Mouse (Mus musculus) liver, embryonic 13.5 days (tissue): ENCODE results near the gene Taco1. TPM values are rescaled to one million over a fixed set of nuclear protein-coding genes. Genes with fewer than 3 reads are reported as not detected.
"Not testable (repeated sequence)": the region's sequence is repeated elsewhere in the genome, so short reads cannot be mapped to it uniquely, and the experiment has no call there.

ENCODE experiments used
- ATAC-seq: fragments of 200-750 bp; cut with Nextera tagmentation; 2 replicates; pipeline ENCODE4 v1.8.0; 2017; ENCODE audit warnings: low read depth, mild to moderate bottlenecking, moderate number of reproducible peaks, moderate library complexity
- DNase-seq: peaks from one replicate; pipeline ENCODE4 v3.0.0; 2022
- H3K27ac ChIP-seq: fragments of 300-500 bp; sonication (generic); 2 replicates; pipeline ENCODE4 v1.5.1; 2015; ENCODE audit warnings: moderate library complexity, mild to moderate bottlenecking, inconsistent platforms
- H3K27me3 ChIP-seq: fragments of 300-500 bp; sonication (generic); 2 replicates; pipeline ENCODE4 v1.6.1; 2015; ENCODE audit warnings: mild to moderate bottlenecking, inconsistent platforms
- H3K36me3 ChIP-seq: fragments of 300-500 bp; sonication (generic); 2 replicates; pipeline ENCODE4 v1.6.1; 2015; ENCODE audit warnings: mild to moderate bottlenecking, inconsistent platforms
- H3K4me1 ChIP-seq: fragments of 300-500 bp; sonication (generic); replicated peaks from 2 replicates; pipeline ENCODE4 v1.6.1; 2015; ENCODE audit warnings: inconsistent platforms
- H3K4me2 ChIP-seq: fragments of 300-500 bp; sonication (generic); 2 replicates; pipeline ENCODE4 v1.6.1; 2015; ENCODE audit warnings: inconsistent platforms, mild to moderate bottlenecking, moderate library complexity
- H3K4me3 ChIP-seq: fragments of 300-500 bp; sonication (generic); replicated peaks from 2 replicates; pipeline ENCODE4 v1.5.1; 2015; ENCODE audit warnings: mild to moderate bottlenecking, inconsistent platforms
- H3K9ac ChIP-seq: fragments of 300-500 bp; sonication (generic); 2 replicates; pipeline ENCODE4 v1.6.1; 2015; ENCODE audit warnings: mild to moderate bottlenecking, inconsistent platforms
- H3K9me3 ChIP-seq: fragments of 300-500 bp; sonication (generic); replicated peaks from 2 replicates; pipeline ENCODE4 v1.6.1; 2016; ENCODE audit warnings: inconsistent platforms
- WGBS: fragments of 180-500 bp; shearing (Covaris S2); methylation state at CpG from one replicate; pipeline ENCODE4 v1.1.7; 2015; ENCODE audit not compliant: insufficient replicate concordance; 5-methylcytosine and 5-hydroxymethylcytosine counted together
- polyA plus RNA-seq: library from polyadenylated mRNA; unstranded; fragments of >200 nt; fragmentation: Nextera tagmentation; extraction: Ambion mirVana; gene quantifications from 2 replicates; pipeline ENCODE4 v1.2.1, GENCODE M21; 2015

Taco1 gene
- polyA plus RNA-seq: 8.1 and 8.3 TPM in 2 replicates

- peaks cover 24% of the 10 kb centered on the region for H3K4me1 ChIP-seq
- H3K9me3 ChIP-seq: no peaks in the 10 kb centered on the region
- under 1% methylated on average over 49 of the region's 49 CpGs for WGBS
- peak within 1 kb of the TSS; percentile 82 for H3K4me3 ChIP-seq
- peak within 1 kb of the TSS; percentile 81 for H3K4me2 ChIP-seq
- H3K9ac ChIP-seq: peak within 1 kb of the TSS; percentile 88
- no peaks in the 10 kb centered on the region for H3K27me3 ChIP-seq
- peak; percentile 88 for DNase-seq
- H3K36me3 ChIP-seq: 0 out of 2 replicates have a peak, but pooled peaks cover 2% of the 10 kb centered on the region
- H3K27ac ChIP-seq: peak within 1 kb of the TSS; percentile 89
- ATAC-seq: peak; percentile 98
Measured at GRCm38 (mm10) chr11:106065923-106066571, at the start of gene Taco1. Gene Taco1 (plus strand): TSS chr11:106066061.

GRCm38 (mm10) chr11:106016440-106016839 is 49.4 kb upstream of the Taco1 start:
- Histone ChIP-seq H3K27me3 (peaks cover 93% of the 10 kb centered on the region), H3K4me2 (no peak overlapping the region), H3K36me3 (no peaks in the 10 kb centered on the region), H3K4me1 (0 out of 2 replicates have a peak, but pooled peaks cover 7% of the 10 kb centered on the region), H3K27ac (no peak overlapping the region), H3K9ac (no peak overlapping the region), H3K9me3 (no peaks in the 10 kb centered on the region), H3K4me3 (no peak overlapping the region)
- WGBS: 57% methylated on average over 5 of the region's 5 CpGs
- no peak for DNase-seq
- ATAC-seq: no peak

GRCm38 (mm10) chr11:106020051-106020763 is 45.7 kb upstream of the Taco1 start:
- H3K9ac ChIP-seq: no peak overlapping the region
- ATAC-seq: no peak
- no peak overlapping the region for H3K4me2 ChIP-seq
- H3K9me3 ChIP-seq: no peaks in the 10 kb centered on the region
- H3K4me1 ChIP-seq: 0 out of 2 replicates have a peak, but pooled peaks cover 7% of the 10 kb centered on the region
- H3K27ac ChIP-seq: no peak overlapping the region
- DNase-seq: no peak
- WGBS: 3% methylated on average over 50 of the region's 50 CpGs
- peaks cover 95% of the 10 kb centered on the region for H3K27me3 ChIP-seq
- H3K4me3 ChIP-seq: no peak overlapping the region
- no peaks in the 10 kb centered on the region for H3K36me3 ChIP-seq

- Histone ChIP-seq H3K36me3 (peaks cover 10% of the 10 kb centered on the region), H3K4me1 (peaks cover 20% of the 10 kb centered on the region), H3K27ac (no peak overlapping the region), H3K4me2 (no peak overlapping the region), H3K27me3 (peaks cover 51% of the 10 kb centered on the region), H3K4me3 (no peak overlapping the region), H3K9ac (no peak overlapping the region), H3K9me3 (no peaks in the 10 kb centered on the region)
- WGBS: 34% methylated on average over 3 of the region's 3 CpGs
- DNase-seq (no peak), ATAC-seq (peak; percentile 73)
Measured at GRCm38 (mm10) chr11:106025774-106026173, 40.1 kb upstream of the Taco1 start.

- peaks cover 20% of the 10 kb centered on the region for H3K4me1 ChIP-seq
- H3K9me3 ChIP-seq: no peaks in the 10 kb centered on the region
- ATAC-seq (peak; percentile 48; the same call in 1 of the 2 replicates), DNase-seq (peak; percentile 30)
- H3K27me3 ChIP-seq: peaks cover 43% of the 10 kb centered on the region
- H3K9ac ChIP-seq: 0 out of 2 replicates have a peak overlapping the region, but pooled peaks have one; percentile 22
- peaks cover 10% of the 10 kb centered on the region for H3K36me3 ChIP-seq
- peak overlapping the region; percentile 12; the same call in 1 of the 2 replicates for H3K4me2 ChIP-seq
- H3K4me3 ChIP-seq: no peak overlapping the region
- no peak overlapping the region for H3K27ac ChIP-seq
- 23% methylated on average over 11 of the region's 11 CpGs for WGBS
Measured at GRCm38 (mm10) chr11:106026465-106027151, 39.3 kb upstream of the Taco1 start.

- no peak overlapping the region for H3K9ac ChIP-seq
- no peaks in the 10 kb centered on the region for H3K9me3 ChIP-seq
- peaks cover 10% of the 10 kb centered on the region for H3K36me3 ChIP-seq
- no peak overlapping the region for H3K4me2 ChIP-seq
- H3K4me3 ChIP-seq: no peak overlapping the region
- 86% methylated on average over 5 of the region's 5 CpGs for WGBS
- DNase-seq (no peak), ATAC-seq (no peak)
- H3K27ac ChIP-seq: no peak overlapping the region
- peaks cover 33% of the 10 kb centered on the region for H3K27me3 ChIP-seq
- peaks cover 20% of the 10 kb centered on the region for H3K4me1 ChIP-seq
Measured at GRCm38 (mm10) chr11:106027607-106028006, 38.3 kb upstream of the Taco1 start.

- Histone ChIP-seq H3K4me3 (peak overlapping the region; percentile 60), H3K4me1 (peaks cover 29% of the 10 kb centered on the region), H3K4me2 (peak overlapping the region; percentile 54), H3K9ac (peak overlapping the region; percentile 66)
- not testable (repeated sequence) for ATAC-seq, H3K36me3 ChIP-seq, H3K27ac ChIP-seq, H3K27me3 ChIP-seq, H3K9me3 ChIP-seq
- WGBS: 11% methylated on average over 9 of the region's 25 CpGs
- peak; percentile 26 for DNase-seq
Measured at GRCm38 (mm10) chr11:106032074-106032473, 33.8 kb upstream of the Taco1 start.

GRCm38 (mm10) chr11:106033491-106033919 is 32.4 kb upstream of the Taco1 start:
- peaks cover 36% of the 10 kb centered on the region for H3K4me1 ChIP-seq
- DNase-seq (no peak), ATAC-seq (peak; percentile 6; the same call in 1 of the 2 replicates)
- H3K4me2 ChIP-seq: peak overlapping the region; percentile 63
- peak overlapping the region; percentile 45 for H3K4me3 ChIP-seq
- peak overlapping the region; percentile 66 for H3K9ac ChIP-seq
- WGBS: 39% methylated on average over 11 of the region's 11 CpGs
- H3K36me3 ChIP-seq: no peaks in the 10 kb centered on the region
- H3K27ac ChIP-seq: peak overlapping the region; percentile 88
- H3K9me3 ChIP-seq: no peaks in the 10 kb centered on the region
- H3K27me3 ChIP-seq: no peaks in the 10 kb centered on the region

GRCm38 (mm10) chr11:106034986-106035385 is 30.9 kb upstream of the Taco1 start:
- no peak for DNase-seq

GRCm38 (mm10) chr11:106036548-106037417 is 29.1 kb upstream of the Taco1 start, which contains the start of gene Dcaf7:
Gene Dcaf7 (plus strand): TSS chr11:106036872.
- Histone ChIP-seq H3K4me1 (peaks cover 56% of the 10 kb centered on the region), H3K36me3 (no peaks in the 10 kb centered on the region), H3K27ac (peak within 1 kb of the TSS; percentile 88), H3K9ac (peak within 1 kb of the TSS; percentile 96), H3K4me2 (peak within 1 kb of the TSS; percentile 83), H3K27me3 (no peaks in the 10 kb centered on the region), H3K4me3 (peak within 1 kb of the TSS; percentile 95), H3K9me3 (no peaks in the 10 kb centered on the region)
- under 1% methylated on average over 66 of the region's 66 CpGs for WGBS
- peak; percentile 96 for DNase-seq
- ATAC-seq: peak; percentile 98

More at GRCm38 (mm10) chr11:106034986-106035385, 30.9 kb upstream of the Taco1 start:
- Histone ChIP-seq H3K27me3 (no peaks in the 10 kb centered on the region), H3K4me1 (peaks cover 49% of the 10 kb centered on the region), H3K27ac (peak overlapping the region; percentile 88), H3K9ac (peak overlapping the region; percentile 66; the same call in 1 of the 2 replicates), H3K4me2 (no peak overlapping the region), H3K4me3 (no peak overlapping the region), H3K9me3 (no peaks in the 10 kb centered on the region), H3K36me3 (no peaks in the 10 kb centered on the region)
- 53% methylated on average over 9 of the region's 9 CpGs for WGBS
- no peak for ATAC-seq
